Mouse (Mus musculus): ENCODE data around the gene Mia2.

The Mia2 gene

DNA sequence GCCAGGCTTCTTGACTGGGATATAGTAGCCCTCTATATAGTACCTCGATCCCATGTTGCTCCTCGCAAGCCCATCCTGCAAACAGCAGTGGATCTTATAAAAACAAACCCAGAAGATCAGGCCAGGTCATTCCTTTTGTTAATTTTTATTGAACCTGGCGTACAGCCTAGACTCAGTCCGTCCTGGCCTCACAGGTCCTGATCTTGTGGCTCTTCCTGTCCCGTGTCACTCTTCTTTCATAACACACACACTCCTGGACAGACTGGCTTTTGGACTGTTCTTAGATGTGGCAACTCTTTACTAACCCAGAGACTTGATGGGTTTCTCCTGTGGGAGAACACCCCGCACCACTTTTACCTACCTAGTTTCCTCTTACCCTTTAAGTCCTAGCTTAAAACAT, 10.3 kb downstream of the Mia2 start:
- peak; percentile 45 for DNase-seq

GRCm38 (mm10) chr12:59106491-59106890, 10.9 kb downstream of the Mia2 start:
- DNase-seq, result no peak

DNA sequence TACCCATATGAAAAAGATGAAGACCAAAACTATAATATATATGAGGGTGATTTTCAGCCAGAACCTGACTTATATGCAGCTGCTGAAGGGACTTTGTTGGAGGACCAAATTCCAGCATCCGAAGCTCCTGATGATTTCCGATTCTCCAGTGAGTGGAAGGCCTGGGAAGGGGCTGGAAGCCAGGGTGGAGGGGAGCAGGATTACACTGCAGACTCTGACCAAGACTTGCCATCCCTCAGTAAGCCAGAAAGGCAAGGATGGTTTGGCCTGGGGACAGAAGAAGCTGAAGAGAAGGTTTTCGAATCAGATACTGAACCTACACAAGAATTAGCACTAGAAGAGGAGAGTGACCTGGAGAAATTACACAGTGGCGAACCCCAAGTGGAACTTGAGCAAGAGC, 12.3 kb downstream of the Mia2 start:
- no peak for DNase-seq

DNA sequence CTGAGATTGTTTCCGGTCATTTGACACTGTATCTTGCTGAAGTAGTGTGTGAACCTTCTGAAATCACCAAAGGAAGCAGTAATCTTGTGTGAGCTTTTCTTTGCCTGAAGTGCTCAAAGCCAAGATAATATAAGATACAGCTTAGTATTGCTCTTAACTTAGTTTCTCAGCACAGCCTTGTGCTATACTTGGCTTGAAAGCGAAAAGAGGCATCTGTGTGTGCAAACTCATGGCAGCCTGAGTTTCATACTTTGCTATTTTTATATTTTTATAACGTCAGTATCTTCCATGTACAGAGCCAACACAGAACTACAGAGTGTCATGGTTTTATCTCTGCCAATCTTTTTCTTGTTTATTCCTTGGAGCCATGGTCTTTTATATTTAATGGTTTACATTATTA, 21.6 kb downstream of the Mia2 start:
- no peak for DNase-seq

- DNase-seq, result no peak
These were observed 29.8 kb downstream of the Mia2 start for GRCm38 (mm10) chr12:59125426-59125825.

- no peak for DNase-seq
These were observed 32.9 kb downstream of the Mia2 start for GRCm38 (mm10) chr12:59128501-59128900.

GRCm38 (mm10) chr12:59129038-59129437, 33.4 kb downstream of the Mia2 start:
- DNase-seq, result peak; percentile 45

DNA sequence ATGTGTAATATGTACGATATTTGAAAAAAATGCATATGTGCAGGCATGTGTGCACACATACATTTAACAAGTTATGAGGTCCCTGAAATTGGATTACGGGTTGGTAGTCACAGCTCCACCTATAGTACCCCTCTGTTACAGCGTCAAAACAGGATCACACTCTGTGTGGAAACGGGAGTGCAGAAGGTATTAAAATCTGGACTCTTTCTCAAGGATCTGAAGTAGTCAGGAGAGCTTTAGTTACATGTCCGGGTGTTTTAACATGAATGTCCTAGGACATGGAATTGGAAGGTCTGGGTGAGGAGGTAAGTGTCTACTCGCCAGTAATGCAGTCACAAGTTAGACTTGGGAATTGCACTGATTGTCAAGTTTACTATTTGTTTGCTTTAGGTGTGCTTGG, 34.0 kb downstream of the Mia2 start:
- peak; percentile 57 for DNase-seq

DNA sequence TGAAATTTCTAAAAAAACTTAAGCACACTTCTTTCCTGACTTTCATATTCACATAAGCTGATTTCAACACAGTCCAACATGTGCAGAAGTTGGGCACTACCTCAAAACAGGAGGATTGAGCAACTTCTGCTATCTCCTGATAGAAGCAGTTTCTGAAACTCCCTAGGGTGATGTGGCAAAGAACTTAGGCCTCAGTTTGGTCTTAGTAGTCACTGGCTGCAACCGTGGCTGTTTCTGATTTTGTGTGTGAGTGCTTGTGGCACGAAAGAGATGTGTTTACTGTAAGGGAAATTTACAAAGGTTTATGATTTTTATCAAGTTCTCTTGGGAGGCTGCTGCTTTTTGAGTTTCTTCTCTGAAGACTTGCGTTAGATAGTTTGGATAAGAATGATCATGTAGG, 34.6 kb downstream of the Mia2 start:
- peak; percentile 11 for DNase-seq

DNA sequence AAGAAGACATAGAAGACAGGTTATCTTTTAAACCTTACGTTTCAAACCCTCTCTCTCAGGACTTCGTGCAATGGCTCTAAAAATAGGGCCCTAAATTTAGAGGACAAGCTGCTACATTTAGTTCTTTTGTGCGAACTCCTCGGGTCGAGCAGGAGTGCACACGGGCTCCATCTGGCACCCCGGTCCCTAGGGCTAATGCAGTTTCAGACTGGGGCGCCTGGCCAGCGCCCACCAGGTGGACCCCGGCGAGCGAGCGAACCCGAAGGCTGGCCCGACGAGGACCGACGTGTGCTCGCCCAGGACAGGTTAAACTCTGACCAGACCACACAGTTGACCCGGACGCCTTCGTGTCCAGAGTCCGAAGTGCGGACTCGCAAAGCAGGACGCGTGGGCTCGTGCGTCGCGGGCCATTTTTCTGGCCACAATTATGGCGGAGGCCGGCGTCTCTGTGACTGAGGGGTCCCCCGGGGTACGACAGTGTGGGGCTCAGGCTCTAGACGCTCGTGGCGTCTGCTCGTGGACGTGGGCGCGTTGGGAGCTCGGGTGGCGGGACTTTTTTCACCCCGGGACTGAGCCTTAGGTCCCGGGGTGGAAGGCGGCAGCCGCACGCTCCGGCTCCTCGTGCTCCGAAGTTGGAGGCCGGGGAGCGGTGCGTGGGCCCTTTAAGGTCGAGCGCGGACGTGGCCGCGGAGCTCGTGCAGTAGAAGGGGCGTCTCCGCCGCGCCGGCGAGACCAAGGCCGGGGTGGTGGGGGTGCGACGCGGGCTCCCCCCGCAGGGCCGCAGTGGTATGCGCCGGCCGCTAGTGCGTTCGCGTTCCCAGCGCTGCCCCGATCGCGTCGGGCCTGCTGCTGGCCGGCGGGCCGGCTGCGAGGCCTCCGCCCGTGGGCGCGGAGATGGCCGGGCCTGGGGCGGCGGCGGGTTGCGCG, 35.3 kb downstream of the Mia2 start:
- DNase-seq, result peak; percentile 96

GRCm38 (mm10) chr12:59131578-59131946, 36.0 kb downstream of the Mia2 start:
- no peak for DNase-seq

DNA sequence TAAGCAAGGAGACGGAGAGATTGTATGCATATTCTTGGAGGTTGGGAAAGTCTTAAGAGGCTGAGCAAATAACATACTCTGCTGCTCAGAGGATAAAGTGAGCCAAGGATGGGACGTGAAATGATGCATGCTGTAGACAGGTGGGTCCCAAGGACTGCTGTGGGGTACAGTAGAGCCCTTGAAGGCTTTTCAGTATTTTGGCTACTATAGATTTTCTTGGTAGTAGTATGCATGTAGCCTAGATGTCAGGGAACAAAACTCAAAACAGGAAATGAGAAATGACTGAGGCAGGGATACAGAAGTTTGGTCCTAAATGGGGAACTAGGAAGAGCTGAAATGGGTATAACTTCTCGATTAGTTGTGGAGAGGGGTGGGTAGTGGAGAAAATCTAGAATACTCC, 36.9 kb downstream of the Mia2 start:
- DNase-seq, result no peak

DNA sequence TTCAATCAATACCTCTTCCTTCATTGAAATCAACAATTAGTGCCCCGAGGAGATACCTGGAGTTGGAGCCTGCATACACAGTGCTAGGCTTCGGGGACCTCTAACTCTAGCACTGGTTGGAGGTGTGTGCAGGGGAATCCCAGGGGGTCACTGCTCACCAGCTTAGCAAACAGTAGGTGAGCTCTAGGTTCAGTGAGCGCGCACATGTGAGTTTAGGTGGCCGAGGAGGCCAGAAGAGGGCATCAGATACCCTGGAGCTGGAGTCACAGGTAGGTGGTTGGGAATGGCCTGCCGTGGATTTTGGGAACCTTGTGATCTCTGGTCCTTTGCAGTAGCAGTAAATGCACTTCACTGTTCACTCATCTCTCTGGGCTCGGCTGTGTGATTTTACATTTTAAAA, 37.3 kb downstream of the Mia2 start:
- peak; percentile 25 for DNase-seq

GRCm38 (mm10) chr12:59133437-59133999, 37.9 kb downstream of the Mia2 start:
- no peak for DNase-seq

- DNase-seq, result no peak
These were observed 39.5 kb downstream of the Mia2 start for GRCm38 (mm10) chr12:59135096-59135495.

- DNase-seq, result no peak
These were observed 40.1 kb downstream of the Mia2 start for GRCm38 (mm10) chr12:59135533-59136300.

- DNase-seq, result no peak
These were observed 41.4 kb downstream of the Mia2 start for GRCm38 (mm10) chr12:59137031-59137430.

GRCm38 (mm10) chr12:59139372-59139771, 43.8 kb downstream of the Mia2 start:
- no peak for DNase-seq

DNA sequence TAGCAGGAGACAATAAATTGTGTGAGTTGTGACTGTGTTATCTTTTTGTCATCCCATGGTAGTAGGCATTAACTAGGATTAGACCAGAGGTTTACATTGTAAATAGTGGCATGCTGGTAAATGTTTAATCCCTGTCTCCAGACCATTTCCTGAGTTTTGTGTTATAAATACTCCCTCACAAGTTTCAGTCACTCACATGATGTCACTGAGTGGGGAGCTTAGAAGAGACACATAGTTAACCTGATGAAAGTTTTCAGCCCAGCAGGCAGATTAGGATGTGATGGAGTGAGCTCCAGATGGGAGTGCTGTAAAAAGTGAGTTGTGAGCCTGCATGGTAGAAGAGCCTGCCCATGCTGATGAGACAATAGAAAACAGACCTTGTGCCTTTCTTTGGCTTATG, 49.5 kb downstream of the Mia2 start:
- no peak for DNase-seq

DNA sequence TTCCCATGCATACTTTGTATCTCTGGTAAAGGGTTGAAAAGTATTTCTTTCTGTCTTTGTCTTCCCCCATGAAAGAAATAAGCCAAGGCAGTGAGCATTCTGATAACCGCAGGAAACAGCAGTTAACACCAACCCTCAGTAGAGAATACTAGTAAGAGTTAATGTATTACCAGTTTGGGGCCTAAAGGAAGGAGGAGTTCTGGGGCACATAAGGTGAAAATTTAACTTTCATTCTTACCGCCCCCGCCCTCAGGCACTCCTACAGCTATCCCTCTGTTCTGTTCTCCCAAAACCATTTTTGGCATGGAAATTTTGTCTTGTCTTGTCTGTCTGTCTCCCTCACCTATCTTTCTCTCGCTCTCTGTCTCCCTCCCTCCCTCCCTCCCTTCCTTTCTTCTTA, 54.1 kb downstream of the Mia2 start:
- no peak for DNase-seq

DNA sequence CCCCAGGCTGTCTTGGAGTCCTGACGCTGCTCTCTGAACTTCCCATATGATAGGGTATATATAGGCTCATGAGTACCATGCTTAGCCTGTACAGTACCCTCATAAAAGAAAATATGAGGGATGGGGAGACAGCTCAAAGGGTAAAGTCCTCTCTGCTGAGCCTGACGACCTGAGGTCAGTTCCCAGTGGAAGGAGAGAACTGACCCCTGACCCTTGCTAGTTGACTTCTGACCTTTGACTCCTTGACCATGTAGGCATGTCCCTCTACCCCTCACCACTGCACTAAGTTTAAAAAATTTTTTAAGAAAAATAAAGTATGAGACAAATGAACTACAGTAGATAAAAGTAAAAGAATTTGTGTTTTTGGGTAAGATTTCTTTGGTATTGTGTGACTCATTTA, 65.5 kb downstream of the Mia2 start:
- no peak for DNase-seq

GRCm38 (mm10) chr12:59162797-59163196, 67.2 kb downstream of the Mia2 start:
- DNase-seq, result no peak

DNA sequence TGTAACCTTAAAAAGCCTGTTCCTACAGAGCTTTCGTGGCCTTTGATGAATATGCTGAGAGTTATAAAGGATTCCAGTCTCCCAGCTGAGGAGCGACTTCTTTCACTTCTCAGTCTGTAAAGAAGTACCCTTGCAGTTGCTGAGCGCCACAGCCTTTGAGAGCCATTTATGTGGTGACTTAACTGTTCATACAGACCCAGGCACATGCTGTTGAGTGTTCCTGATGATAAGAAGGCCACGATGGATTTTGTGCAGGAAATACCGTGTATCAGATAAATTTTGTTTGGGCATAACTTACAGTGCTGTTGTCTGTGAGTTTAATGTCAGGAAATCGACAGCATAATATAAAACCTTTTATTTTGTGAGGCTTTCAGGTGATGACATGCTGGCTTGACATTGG, 68.9 kb downstream of the Mia2 start:
- no peak for DNase-seq

DNA sequence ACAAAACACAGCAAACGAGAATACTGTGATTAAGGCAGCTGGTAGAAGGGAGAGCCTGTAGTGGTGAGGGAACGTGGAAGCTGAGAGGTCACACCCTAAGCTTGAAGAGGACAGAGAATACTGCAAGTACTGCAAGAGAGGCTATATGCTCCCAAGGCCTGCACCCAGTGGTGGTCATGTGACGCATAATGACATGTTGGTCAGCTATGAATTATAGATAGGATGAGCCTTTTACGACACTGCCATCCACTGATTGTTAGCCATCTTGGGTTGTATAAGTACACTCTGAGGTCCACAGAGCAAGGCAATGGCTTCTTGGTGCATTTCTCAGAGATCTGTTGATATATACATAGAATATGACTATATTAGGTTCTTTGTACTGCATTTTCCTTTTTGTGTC, 71.0 kb downstream of the Mia2 start:
- DNase-seq, result no peak

All from kidney, adult 18-20 months (tissue).